Mouse (Mus musculus): Measurements from ENCODE around the gene Npnt.

GRCm38 (mm10) chr3:132902921-132903320 is 47.2 kb downstream of the Npnt start:
- no peak for TF ChIP-seq CTCF (IDR thresholded peaks at IDR 0.05; ENCODE audit: low read depth)
- no peak for TF ChIP-seq EP300 (IDR thresholded peaks at IDR 0.05; ENCODE audit: low read depth)

Measured in heart, postnatal 0 days (tissue).